Mouse (Mus musculus): ENCODE data around the gene Ralgapa2. TPM values are rescaled to one million over a fixed set of nuclear protein-coding genes. Genes with fewer than 3 reads are reported as not detected.

Ralgapa2 gene
- polyA plus RNA-seq, 1 experiment from 2014 or later: 3.3 TPM

- Histone ChIP-seq H3K36me3 (no peaks in the 10 kb centered on the region), H3K27me3 (no peaks in the 10 kb centered on the region), H3K4me1 (replicated peaks) (peaks cover 5% of the 10 kb centered on the region; the same call in 1 of the 2 replicates), H3K4me3 (replicated peaks) (no peak overlapping the region), H3K4me2 (no peak overlapping the region), H3K9me3 (replicated peaks) (no peaks in the 10 kb centered on the region), H3K9ac (no peak overlapping the region), H3K27ac (no peak overlapping the region)
- DNase-seq (no peak), ATAC-seq (ENCODE audit: low read depth) (no peak)
These were observed 256.5 kb downstream of the Ralgapa2 start for GRCm38 (mm10) chr2:146255636-146256035.

- Histone ChIP-seq H3K9me3 (replicated peaks) (no peaks in the 10 kb centered on the region), H3K4me2 (no peak overlapping the region), H3K9ac (no peak overlapping the region), H3K27ac (no peak overlapping the region), H3K4me3 (replicated peaks) (no peak overlapping the region), H3K4me1 (replicated peaks) (peaks cover 5% of the 10 kb centered on the region; the same call in 1 of the 2 replicates), H3K36me3 (no peaks in the 10 kb centered on the region), H3K27me3 (no peaks in the 10 kb centered on the region)
- no peak for DNase-seq
- no peak for ATAC-seq (ENCODE audit: low read depth)
- 55% methylated on average over 1 of the region's 1 CpGs for WGBS (ENCODE audit: insufficient replicate concordance)
These were observed 257.8 kb downstream of the Ralgapa2 start for GRCm38 (mm10) chr2:146254387-146254786.

- Histone ChIP-seq H3K9me3 (replicated peaks) (no peaks in the 10 kb centered on the region), H3K27ac (no peak overlapping the region), H3K9ac (no peak overlapping the region), H3K4me2 (no peak overlapping the region), H3K36me3 (no peaks in the 10 kb centered on the region), H3K4me3 (replicated peaks) (no peak overlapping the region), H3K27me3 (no peaks in the 10 kb centered on the region), H3K4me1 (replicated peaks) (peaks cover 4% of the 10 kb centered on the region; the same call in 1 of the 2 replicates)
- ATAC-seq (ENCODE audit: low read depth) (no peak), DNase-seq (no peak)
- WGBS (ENCODE audit: insufficient replicate concordance): 71% methylated on average over 6 of the region's 6 CpGs
These were observed 261.8 kb downstream of the Ralgapa2 start for GRCm38 (mm10) chr2:146250236-146250904.

- Histone ChIP-seq H3K4me2 (no peak overlapping the region), H3K4me3 (replicated peaks) (no peak overlapping the region), H3K9me3 (replicated peaks) (no peaks in the 10 kb centered on the region), H3K4me1 (replicated peaks) (peaks cover 4% of the 10 kb centered on the region; the same call in 1 of the 2 replicates), H3K36me3 (no peaks in the 10 kb centered on the region), H3K9ac (no peak overlapping the region), H3K27me3 (no peaks in the 10 kb centered on the region), H3K27ac (no peak overlapping the region)
- DNase-seq (no peak), ATAC-seq (ENCODE audit: low read depth) (no peak)
- 70% methylated on average over 7 of the region's 7 CpGs for WGBS (ENCODE audit: insufficient replicate concordance)
These were observed 263.1 kb downstream of the Ralgapa2 start for GRCm38 (mm10) chr2:146249033-146249432.

- 42% methylated on average over 6 of the region's 6 CpGs for WGBS (ENCODE audit: insufficient replicate concordance)
- Histone ChIP-seq H3K36me3 (0 out of 2 replicates have a peak, but pooled peaks cover 4% of the 10 kb centered on the region), H3K4me2 (no peak overlapping the region), H3K4me3 (replicated peaks) (no peak overlapping the region), H3K27ac (no peak overlapping the region), H3K9ac (no peak overlapping the region), H3K27me3 (no peaks in the 10 kb centered on the region), H3K9me3 (replicated peaks) (no peaks in the 10 kb centered on the region), H3K4me1 (replicated peaks) (peaks cover 4% of the 10 kb centered on the region; the same call in 1 of the 2 replicates)
- ATAC-seq (ENCODE audit: low read depth) (no peak), DNase-seq (no peak)
These were observed 264.6 kb downstream of the Ralgapa2 start for GRCm38 (mm10) chr2:146247576-146247975.

- ATAC-seq (ENCODE audit: low read depth) (no peak), DNase-seq (no peak)
- H3K4me2 ChIP-seq: no peak overlapping the region
- H3K4me1 ChIP-seq (replicated peaks): peaks cover 4% of the 10 kb centered on the region; the same call in 1 of the 2 replicates
- H3K36me3 ChIP-seq: 0 out of 2 replicates have a peak, but pooled peaks cover 4% of the 10 kb centered on the region
- H3K27ac ChIP-seq: no peak overlapping the region
- H3K9ac ChIP-seq: no peak overlapping the region
- H3K4me3 ChIP-seq (replicated peaks): no peak overlapping the region
- no peaks in the 10 kb centered on the region for H3K27me3 ChIP-seq
- 71% methylated on average over 4 of the region's 4 CpGs for WGBS (ENCODE audit: insufficient replicate concordance)
- H3K9me3 ChIP-seq (replicated peaks): no peaks in the 10 kb centered on the region
These were observed 265.6 kb downstream of the Ralgapa2 start for GRCm38 (mm10) chr2:146246409-146247075.

- Histone ChIP-seq H3K4me3 (replicated peaks) (no peak overlapping the region), H3K4me1 (replicated peaks) (peaks cover 4% of the 10 kb centered on the region; the same call in 1 of the 2 replicates), H3K9ac (no peak overlapping the region), H3K36me3 (0 out of 2 replicates have a peak, but pooled peaks cover 4% of the 10 kb centered on the region), H3K4me2 (no peak overlapping the region), H3K27ac (no peak overlapping the region), H3K27me3 (no peaks in the 10 kb centered on the region), H3K9me3 (replicated peaks) (no peaks in the 10 kb centered on the region)
- no peak for DNase-seq
- WGBS (ENCODE audit: insufficient replicate concordance): 68% methylated on average over 7 of the region's 7 CpGs
- no peak for ATAC-seq (ENCODE audit: low read depth)
These were observed 266.7 kb downstream of the Ralgapa2 start for GRCm38 (mm10) chr2:146245401-146245800.

GRCm38 (mm10) chr2:146244049-146244448 is 268.1 kb downstream of the Ralgapa2 start:
- Histone ChIP-seq H3K9me3 (replicated peaks) (no peaks in the 10 kb centered on the region), H3K4me3 (replicated peaks) (no peak overlapping the region), H3K4me2 (no peak overlapping the region), H3K9ac (no peak overlapping the region), H3K36me3 (0 out of 2 replicates have a peak, but pooled peaks cover 4% of the 10 kb centered on the region), H3K27me3 (no peaks in the 10 kb centered on the region), H3K27ac (no peak overlapping the region), H3K4me1 (replicated peaks) (peaks cover 4% of the 10 kb centered on the region; the same call in 1 of the 2 replicates)
- DNase-seq (no peak), ATAC-seq (ENCODE audit: low read depth) (no peak)
- WGBS (ENCODE audit: insufficient replicate concordance): 90% methylated on average over 2 of the region's 2 CpGs

- no peak for ATAC-seq (ENCODE audit: low read depth)
- WGBS (ENCODE audit: insufficient replicate concordance): 74% methylated on average over 4 of the region's 4 CpGs
- H3K4me1 ChIP-seq (replicated peaks): no peaks in the 10 kb centered on the region
These were observed 272.9 kb downstream of the Ralgapa2 start for GRCm38 (mm10) chr2:146239196-146239747.

GRCm38 (mm10) chr2:146231485-146231884 is 280.7 kb downstream of the Ralgapa2 start:
- no peak overlapping the region for H3K27ac ChIP-seq
- H3K9ac ChIP-seq: no peak overlapping the region
- 66% methylated on average over 2 of the region's 2 CpGs for WGBS (ENCODE audit: insufficient replicate concordance)
- no peak overlapping the region for H3K4me3 ChIP-seq (replicated peaks)
- H3K9me3 ChIP-seq (replicated peaks): no peaks in the 10 kb centered on the region
- H3K27me3 ChIP-seq: peaks cover 23% of the 10 kb centered on the region
- no peaks in the 10 kb centered on the region for H3K36me3 ChIP-seq
- DNase-seq (no peak), ATAC-seq (ENCODE audit: low read depth) (no peak)
- no peak overlapping the region for H3K4me2 ChIP-seq
- H3K4me1 ChIP-seq (replicated peaks): no peaks in the 10 kb centered on the region

More at GRCm38 (mm10) chr2:146239196-146239747, 272.9 kb downstream of the Ralgapa2 start:
- Histone ChIP-seq H3K9me3 (replicated peaks) (no peaks in the 10 kb centered on the region), H3K4me2 (no peak overlapping the region), H3K9ac (no peak overlapping the region), H3K4me3 (replicated peaks) (no peak overlapping the region), H3K27ac (no peak overlapping the region), H3K27me3 (peaks cover 3% of the 10 kb centered on the region; the same call in 1 of the 2 replicates), H3K36me3 (0 out of 2 replicates have a peak, but pooled peaks cover 4% of the 10 kb centered on the region)
- DNase-seq: no peak

- Histone ChIP-seq H3K9ac (no peak overlapping the region), H3K4me3 (replicated peaks) (no peak overlapping the region), H3K27ac (no peak overlapping the region), H3K9me3 (replicated peaks) (no peaks in the 10 kb centered on the region), H3K27me3 (peaks cover 53% of the 10 kb centered on the region), H3K4me1 (replicated peaks) (peaks cover 3% of the 10 kb centered on the region; the same call in 1 of the 2 replicates), H3K36me3 (no peaks in the 10 kb centered on the region), H3K4me2 (no peak overlapping the region)
- ATAC-seq (ENCODE audit: low read depth) (no peak), DNase-seq (no peak)
- WGBS (ENCODE audit: insufficient replicate concordance): 53% methylated on average over 2 of the region's 2 CpGs
These were observed 283.7 kb downstream of the Ralgapa2 start for GRCm38 (mm10) chr2:146228435-146228834.

Data from liver, embryonic 13.5 days (tissue).